Mouse (Mus musculus) embryonic fibroblast, embryonic 13.5 days (primary cell): ENCODE data around the gene Vmn1r122. TPM values are rescaled to one million over a fixed set of nuclear protein-coding genes. Genes with fewer than 3 reads are reported as not detected.
"Not testable (repeated sequence)": the region's sequence is repeated elsewhere in the genome, so short reads cannot be mapped to it uniquely, and the experiment has no call there.

Experiments
- H3K27ac ChIP-seq: 2 replicates; pipeline ENCODE4 v1.5.1; 2012; ENCODE audit warnings: low read length, control low read depth, inconsistent platforms; ENCODE audit not compliant: insufficient read depth
- H3K4me1 ChIP-seq: 2 replicates; pipeline ENCODE4 v1.6.1; 2011; ENCODE audit warnings: low read length; ENCODE audit not compliant: control insufficient read depth, insufficient read depth
- H3K4me3 ChIP-seq: 2 replicates; pipeline ENCODE4 v1.5.1; 2011; ENCODE audit warnings: mild to moderate bottlenecking, control low read depth, low read length; ENCODE audit not compliant: insufficient read depth
- polyA plus RNA-seq: library from polyadenylated mRNA; stranded (reverse); fragments of >200 nt; gene quantifications from 2 replicates; pipeline ENCODE4 v1.2.4, GENCODE M21; 2011; ENCODE audit warnings: low read depth; ENCODE audit not compliant: missing spikeins, insufficient read length

Gene Vmn1r122
- not detected in 2 replicates for polyA plus RNA-seq

- not testable (repeated sequence) for H3K27ac ChIP-seq, H3K4me3 ChIP-seq, H3K4me1 ChIP-seq
Observed at GRCm38 (mm10) chr7:21134028-21134427, at the start of gene Vmn1r122. TSS of gene Vmn1r122 (minus strand) at chr7:21134128.

GRCm38 (mm10) chr7:21161885-21162284, 28.0 kb upstream of the Vmn1r122 start, which contains the start of gene Vmn1r123:
TSS of gene Vmn1r123 (plus strand) at chr7:21162185.
- not testable (repeated sequence) for H3K4me3 ChIP-seq, H3K4me1 ChIP-seq, H3K27ac ChIP-seq

- not testable (repeated sequence) for H3K4me1 ChIP-seq
Observed at GRCm38 (mm10) chr7:21098413-21098812, 35.5 kb downstream of the Vmn1r122 start, which contains the start of gene Vmn1r121. TSS of gene Vmn1r121 (minus strand) at chr7:21098513.

More at GRCm38 (mm10) chr7:21098413-21098812, 35.5 kb downstream of the Vmn1r122 start, which contains the start of gene Vmn1r121:
- not testable (repeated sequence) for H3K4me3 ChIP-seq, H3K27ac ChIP-seq

Other genes starting within 250 kb of the Vmn1r122 start
- not detected in 2 replicates for gene Vmn1r118, start 221.8 kb downstream of the Vmn1r122 start, polyA plus RNA-seq
- gene Vmn1r119, start 121.7 kb downstream of the Vmn1r122 start, polyA plus RNA-seq, result not detected in 2 replicates
- gene Vmn1r120, start 80.3 kb downstream of the Vmn1r122 start, polyA plus RNA-seq, result not detected in 2 replicates
- gene Vmn1r121, start 35.6 kb downstream of the Vmn1r122 start, polyA plus RNA-seq, result not detected in 2 replicates
- gene Vmn1r123, start 28.1 kb upstream of the Vmn1r122 start, polyA plus RNA-seq, result not detected in 2 replicates
- not detected in 2 replicates for gene Gm5157, start 56.3 kb upstream of the Vmn1r122 start, polyA plus RNA-seq
- not detected in 2 replicates for gene Vmn1r124, start 126.5 kb upstream of the Vmn1r122 start, polyA plus RNA-seq
- not detected in 2 replicates for gene Vmn1r125, start 138.1 kb upstream of the Vmn1r122 start, polyA plus RNA-seq
- not detected in 2 replicates for gene Vmn1r126, start 167.3 kb upstream of the Vmn1r122 start, polyA plus RNA-seq
- not detected in 2 replicates for gene Vmn1r127, start 185.7 kb upstream of the Vmn1r122 start, polyA plus RNA-seq
- gene Vmn1r128, start 215.2 kb upstream of the Vmn1r122 start, polyA plus RNA-seq, result not detected in 2 replicates
- gene Vmn1r129, start 227.2 kb upstream of the Vmn1r122 start, polyA plus RNA-seq, result not detected in 2 replicates